ENCODE assay signal across 9 mouse cellular contexts in genomic region chrX:74220099-74220498, GRCm38 (mm10). TPM values are rescaled to one million over a fixed set of nuclear protein-coding genes. Genes with fewer than 3 reads are reported as not detected.
"Had no signal": no experiment of that assay in that cellular context is flagged by ENCODE, and none has a peak within 500 bp of the region (broad histone marks: within the 10 kb centered on the region; RNA-seq: fewer than 3 reads in every experiment).

No protein-coding gene starts in this region.

RNA-seq across cellular contexts. Expression of gene Tktl1, which starts 43.0 kb away (rescaled TPM):
- polyA plus RNA-seq: liver, embryonic 12.5 days; liver, embryonic 15.5 days; midbrain, embryonic 10.5 days; myocyte had no signal

RNA-seq across cellular contexts. Expression of gene Tex28, which starts 52.5 kb away (rescaled TPM):
- polyA plus RNA-seq: intestine, embryonic 16.5 days; limb, embryonic 12.5 days; liver, embryonic 12.5 days; liver, embryonic 15.5 days; midbrain, embryonic 10.5 days; midbrain, embryonic 14.5 days; myocyte; neural tube, embryonic 13.5 days; thymus, postnatal 0 days had no signal
